Mouse (Mus musculus): Measurements from ENCODE around the gene Mroh2a.

DNA sequence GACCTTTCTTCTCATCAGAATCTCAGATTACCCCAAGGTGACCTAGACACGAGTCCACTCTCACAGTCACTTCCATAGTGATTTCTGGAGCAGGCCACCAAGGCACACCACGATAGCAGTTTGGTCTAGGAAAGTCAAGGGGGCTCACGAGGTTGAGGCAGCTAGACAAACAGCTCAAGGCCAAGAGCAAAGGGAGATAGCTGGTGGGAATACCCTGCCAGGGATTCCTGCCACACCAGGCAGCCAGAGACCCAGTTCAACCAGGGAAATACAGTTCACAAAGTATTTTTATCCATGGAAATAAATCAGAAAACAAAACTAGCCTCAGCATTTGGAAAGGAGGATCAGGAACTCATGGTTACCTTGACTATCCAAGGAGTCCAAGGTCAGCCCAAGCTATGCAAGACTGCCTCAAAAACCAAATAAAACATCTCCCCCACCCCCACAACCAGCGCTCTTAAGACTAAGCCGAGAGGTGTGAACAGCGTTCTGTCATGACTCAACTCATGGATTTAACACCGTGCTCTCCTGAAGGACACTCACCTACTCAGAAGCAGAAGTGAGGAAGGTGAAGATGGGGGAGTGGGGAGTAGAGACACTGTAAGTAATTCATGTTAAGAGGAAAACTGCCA lies 37.6 kb downstream of the Mroh2a start:
- TF ChIP-seq CTCF (IDR thresholded peaks at IDR 0.05; ENCODE audit: borderline replicate concordance, extremely low read depth, insufficient read depth, insufficient read length) (no peak), POLR2A (IDR thresholded peaks at IDR 0.05; ENCODE audit: borderline replicate concordance, extremely low read depth, insufficient read depth, insufficient read length, poor library complexity, severe bottlenecking) (no peak)

Measured in brain, embryonic 14.5 days (tissue).